Mouse (Mus musculus): Measurements from ENCODE around the gene Elmod3.

The Elmod3 gene

DNA sequence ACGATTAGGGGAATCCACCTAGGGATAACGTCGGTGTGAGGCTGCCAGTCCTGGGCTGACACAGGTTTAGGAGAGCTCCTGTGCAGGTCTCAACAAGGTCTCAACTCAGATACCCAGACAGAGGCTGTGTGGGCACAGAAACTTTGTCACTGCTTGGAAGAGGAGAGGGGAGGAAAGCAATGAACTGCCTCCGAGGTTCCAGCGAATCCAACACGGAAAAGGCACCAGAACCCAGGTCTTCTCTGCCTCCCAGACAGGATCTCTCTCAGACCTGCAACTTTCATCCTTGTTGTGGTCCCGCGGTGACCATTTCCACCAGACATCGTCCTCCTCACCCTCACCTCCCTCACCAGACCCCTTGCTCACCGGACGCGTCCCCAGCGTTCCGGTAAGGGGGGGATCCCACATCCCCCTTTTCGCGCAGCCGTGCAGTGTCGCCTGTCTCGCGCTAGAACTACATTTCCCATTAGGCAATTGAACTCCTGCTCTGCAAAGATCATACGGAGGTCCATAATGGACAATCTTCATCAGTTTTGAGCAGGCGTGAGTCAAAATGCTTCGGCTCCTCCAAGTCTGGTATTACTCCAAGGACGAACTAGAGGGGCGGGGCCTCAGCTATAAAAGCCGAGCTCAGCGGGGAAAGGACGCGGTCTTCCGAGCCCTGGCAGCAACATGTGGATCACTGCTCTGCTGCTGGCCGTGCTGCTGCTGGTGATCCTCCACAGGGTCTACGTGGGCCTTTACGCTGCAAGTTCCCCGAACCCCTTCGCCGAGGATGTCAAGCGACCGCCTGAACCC, at the start of gene Elmod3, which contains the start of gene Retsat:
Gene Elmod3, minus strand, starts transcription at position 458 of the 798 bp plus-strand sequence.
Gene Retsat, plus strand, starts transcription at position 520 of the 798 bp plus-strand sequence.
- peak; percentile 99 for DNase-seq (ENCODE audit: low read depth, low spot score)

- peak; percentile 82 for DNase-seq (ENCODE audit: low read depth, low spot score)
Observed at GRCm38 (mm10) chr6:72647383-72647820, 49.2 kb upstream of the Elmod3 start.

GRCm38 (mm10) chr6:72645364-72645763, 47.2 kb upstream of the Elmod3 start:
- no peak for DNase-seq (ENCODE audit: low read depth, low spot score)

GRCm38 (mm10) chr6:72644576-72644975, 46.4 kb upstream of the Elmod3 start:
- DNase-seq (ENCODE audit: low read depth, low spot score) = peak; percentile 83

GRCm38 (mm10) chr6:72641218-72641954, 43.2 kb upstream of the Elmod3 start:
- no peak for DNase-seq (ENCODE audit: low read depth, low spot score)

DNA sequence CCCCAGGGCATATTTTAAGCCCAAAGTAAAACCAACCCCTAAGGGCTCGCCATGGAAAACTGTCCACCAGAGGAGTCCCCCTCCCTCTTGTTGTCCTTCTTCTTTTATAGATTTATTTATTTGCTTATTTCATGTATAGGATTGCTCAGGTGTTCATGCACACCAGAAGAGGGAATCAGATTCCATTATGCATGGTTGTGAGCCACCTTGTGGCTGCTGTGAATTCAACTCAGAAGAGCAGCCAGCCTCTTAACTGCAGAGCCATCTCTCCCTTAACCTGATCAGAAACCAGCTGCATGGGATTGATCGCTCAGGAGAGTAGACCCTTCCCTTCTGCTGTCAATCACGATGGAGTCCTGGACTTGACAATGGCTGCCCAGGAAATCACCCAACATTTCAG, 38.7 kb upstream of the Elmod3 start:
- DNase-seq (ENCODE audit: low read depth, low spot score) = peak; percentile 43

DNA sequence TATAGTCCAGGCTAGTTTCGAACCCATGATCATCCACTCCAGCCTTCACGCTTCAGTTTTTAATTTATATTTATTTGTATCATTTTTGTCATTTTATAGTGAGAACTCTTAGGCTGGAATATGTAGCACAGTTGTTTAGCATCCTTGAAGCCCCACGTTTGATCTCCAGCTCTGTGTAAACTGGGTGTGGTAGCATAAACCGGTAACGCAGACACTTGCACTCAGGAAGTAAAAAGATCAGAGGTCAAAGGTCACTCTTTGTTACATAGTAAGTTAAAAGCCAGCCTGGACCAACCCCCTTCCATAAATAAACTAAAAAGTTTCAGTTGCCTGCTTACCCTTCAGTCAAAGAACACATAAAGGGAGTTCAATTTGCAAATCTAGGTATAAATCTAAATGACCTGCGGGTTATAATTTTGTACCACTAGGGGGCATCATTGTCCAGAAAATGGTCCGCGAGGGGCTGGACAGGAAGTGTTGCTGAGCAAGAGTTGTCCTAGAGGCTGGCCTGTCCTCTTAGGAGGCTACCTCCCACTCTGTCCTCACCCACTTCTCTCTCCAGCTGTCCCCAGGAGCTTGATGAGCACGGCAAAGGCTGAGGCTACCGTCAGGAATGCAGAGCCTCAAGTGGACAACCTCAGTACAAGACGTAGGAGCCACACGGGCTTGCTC, 37.7 kb upstream of the Elmod3 start:
- peak; percentile 89 for DNase-seq (ENCODE audit: low read depth, low spot score)

- DNase-seq (ENCODE audit: low read depth, low spot score) = no peak
Observed at GRCm38 (mm10) chr6:72634311-72634710, 36.1 kb upstream of the Elmod3 start.

- DNase-seq (ENCODE audit: low read depth, low spot score) = no peak
Observed at GRCm38 (mm10) chr6:72631700-72632099, 33.5 kb upstream of the Elmod3 start.

DNA sequence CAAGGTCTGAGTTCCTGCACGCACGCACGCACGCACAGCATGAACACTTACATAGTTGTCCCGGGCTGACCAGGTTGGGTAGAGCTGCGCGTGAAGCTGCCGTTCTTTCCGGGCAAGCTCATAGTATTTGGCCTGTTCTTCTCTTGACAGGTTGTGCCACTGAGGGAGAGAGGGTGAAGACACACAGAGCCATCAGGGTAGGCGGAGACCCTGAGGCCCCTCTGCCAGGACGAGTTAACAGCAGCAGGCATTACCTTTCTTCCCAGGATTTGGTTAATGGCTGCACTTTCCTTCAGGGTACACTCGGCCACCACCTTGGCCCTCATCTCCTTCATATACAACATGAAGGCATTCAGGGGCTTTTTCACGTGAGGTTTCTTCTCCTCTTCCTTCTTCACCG, 32.7 kb upstream of the Elmod3 start:
- no peak for DNase-seq (ENCODE audit: low read depth, low spot score)

DNA sequence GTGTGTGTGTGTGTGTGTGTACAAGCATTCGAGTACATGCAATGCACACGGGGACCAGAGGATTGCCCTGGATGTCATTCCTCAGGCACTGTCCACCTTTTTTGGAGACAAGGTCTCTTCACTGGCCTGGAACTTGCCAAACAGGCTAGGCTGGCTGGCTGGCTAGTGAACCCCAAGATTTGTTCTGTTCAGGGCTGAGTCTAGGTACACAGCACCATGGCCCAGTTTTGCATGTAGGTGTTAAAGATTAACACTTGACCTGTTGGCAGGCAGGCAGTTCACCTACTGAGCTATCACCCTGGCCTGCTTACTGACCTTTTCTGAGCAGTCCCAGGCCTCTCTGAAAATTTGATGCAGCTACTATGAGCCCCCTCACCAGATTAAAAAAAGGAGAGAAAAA, 32.2 kb upstream of the Elmod3 start:
- DNase-seq (ENCODE audit: low read depth, low spot score) = no peak

- no peak for DNase-seq (ENCODE audit: low read depth, low spot score)
Observed at GRCm38 (mm10) chr6:72627276-72627675, 29.1 kb upstream of the Elmod3 start.

GRCm38 (mm10) chr6:72626391-72626790, 28.2 kb upstream of the Elmod3 start:
- DNase-seq (ENCODE audit: low read depth, low spot score) = no peak

GRCm38 (mm10) chr6:72623661-72624402, 25.6 kb upstream of the Elmod3 start:
- DNase-seq (ENCODE audit: low read depth, low spot score) = no peak

DNA sequence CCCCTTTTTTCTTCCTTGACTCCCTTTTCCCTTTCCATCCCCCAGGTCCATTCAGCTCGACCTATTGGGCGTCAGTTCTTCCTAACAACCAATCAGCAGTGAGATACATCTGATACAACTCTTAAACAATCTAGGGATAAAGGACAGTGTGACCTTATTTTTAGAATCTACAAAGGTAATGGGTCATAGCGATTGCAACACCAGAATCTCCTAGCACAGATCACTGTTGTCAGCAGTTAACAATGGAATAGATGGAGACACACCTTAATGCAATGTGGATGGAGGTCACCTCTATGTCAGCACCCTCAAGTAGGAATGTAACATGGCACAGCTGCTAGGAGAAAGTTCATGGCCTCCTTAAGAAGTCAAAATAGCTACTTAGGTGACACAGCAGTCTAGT, 24.7 kb upstream of the Elmod3 start:
- no peak for DNase-seq (ENCODE audit: low read depth, low spot score)

GRCm38 (mm10) chr6:72620920-72621319, 22.7 kb upstream of the Elmod3 start:
- no peak for DNase-seq (ENCODE audit: low read depth, low spot score)

GRCm38 (mm10) chr6:72619734-72620532, 21.7 kb upstream of the Elmod3 start:
- DNase-seq (ENCODE audit: low read depth, low spot score) = no peak

GRCm38 (mm10) chr6:72616643-72617288, 18.6 kb upstream of the Elmod3 start, which contains the start of gene Tgoln1:
Tgoln1 (minus strand) TSS chr6:72617000.
- peak; percentile 96 for DNase-seq (ENCODE audit: low read depth, low spot score)

- no peak for DNase-seq (ENCODE audit: low read depth, low spot score)
Observed at GRCm38 (mm10) chr6:72615561-72616375, 17.6 kb upstream of the Elmod3 start.
